Mouse (Mus musculus) forebrain, embryonic 13.5 days (tissue): ENCODE measurements at regions not wholly inside any gene's neighbourhood (a gene's known extent, or its start where the extent isn't known, plus 50 kb on each side); places are given as distances from the start of the nearest gene placed in this dataset.

Source experiments
- ATAC-seq: fragments of 200-750 bp; cut with Nextera tagmentation; 2 replicates; pipeline ENCODE4 v1.8.0; 2017
- H3K27ac ChIP-seq: fragments of 300-500 bp; sonication (generic); 2 replicates; pipeline ENCODE4 v1.5.1; 2015; ENCODE audit warnings: inconsistent platforms, mild to moderate bottlenecking, moderate library complexity
- H3K27me3 ChIP-seq: fragments of 300-500 bp; sonication (generic); 2 replicates; pipeline ENCODE4 v1.6.1; 2015; ENCODE audit warnings: mild to moderate bottlenecking, inconsistent platforms
- H3K36me3 ChIP-seq: fragments of 300-500 bp; sonication (generic); 2 replicates; pipeline ENCODE4 v1.6.1; 2015; ENCODE audit warnings: mild to moderate bottlenecking, inconsistent platforms; ENCODE audit not compliant: poor library complexity, severe bottlenecking
- H3K4me1 ChIP-seq: fragments of 300-500 bp; sonication (generic); 2 replicates; pipeline ENCODE4 v1.6.1; 2015; ENCODE audit warnings: inconsistent platforms
- H3K4me2 ChIP-seq: fragments of 300-500 bp; sonication (generic); 2 replicates; pipeline ENCODE4 v1.6.1; 2015; ENCODE audit warnings: inconsistent platforms, mild to moderate bottlenecking, moderate library complexity
- H3K4me3 ChIP-seq: fragments of 300-500 bp; sonication (generic); 2 replicates; pipeline ENCODE4 v1.5.1; 2015; ENCODE audit warnings: mild to moderate bottlenecking, inconsistent platforms
- H3K9ac ChIP-seq: fragments of 300-500 bp; sonication (generic); 2 replicates; pipeline ENCODE4 v1.6.1; 2015; ENCODE audit warnings: mild to moderate bottlenecking, inconsistent platforms
- H3K9me3 ChIP-seq: fragments of 300-500 bp; sonication (generic); replicated peaks from 2 replicates; pipeline ENCODE4 v1.6.1; 2016; ENCODE audit warnings: inconsistent platforms
- WGBS: fragments of 180-500 bp; shearing (Covaris S2); methylation state at CpG from one replicate; pipeline ENCODE4 v1.1.7; 2015; 5-methylcytosine and 5-hydroxymethylcytosine counted together

- Histone ChIP-seq H3K27ac (no peak overlapping the region), H3K4me3 (no peak overlapping the region), H3K27me3 (no peaks in the 10 kb centered on the region), H3K4me1 (peaks cover 11% of the 10 kb centered on the region), H3K9me3 (no peaks in the 10 kb centered on the region), H3K4me2 (no peak overlapping the region), H3K9ac (no peak overlapping the region), H3K36me3 (no peaks in the 10 kb centered on the region)
- ATAC-seq: no peak
- WGBS: 87% methylated on average over 10 of the region's 10 CpGs
These were observed 106.7 kb downstream of the Nxnl2 start for GRCm38 (mm10) chr13:51277515-51277914.

GRCm38 (mm10) chr13:51279642-51280387 is 109.0 kb downstream of the Nxnl2 start:
- no peaks in the 10 kb centered on the region for H3K36me3 ChIP-seq
- H3K4me3 ChIP-seq: no peak overlapping the region
- no peak overlapping the region for H3K4me2 ChIP-seq
- H3K4me1 ChIP-seq: peaks cover 11% of the 10 kb centered on the region
- no peaks in the 10 kb centered on the region for H3K27me3 ChIP-seq
- 56% methylated on average over 8 of the region's 8 CpGs for WGBS
- H3K9me3 ChIP-seq: no peaks in the 10 kb centered on the region
- no peak overlapping the region for H3K27ac ChIP-seq
- no peak overlapping the region for H3K9ac ChIP-seq
- ATAC-seq: no peak

- Histone ChIP-seq H3K9ac (no peak overlapping the region), H3K4me1 (peaks cover 11% of the 10 kb centered on the region), H3K27me3 (no peaks in the 10 kb centered on the region), H3K27ac (no peak overlapping the region), H3K36me3 (no peaks in the 10 kb centered on the region), H3K4me2 (no peak overlapping the region), H3K4me3 (no peak overlapping the region), H3K9me3 (no peaks in the 10 kb centered on the region)
- ATAC-seq: no peak
- WGBS: 80% methylated on average over 8 of the region's 8 CpGs
These were observed 109.5 kb downstream of the Nxnl2 start for GRCm38 (mm10) chr13:51280388-51280753.

DNA sequence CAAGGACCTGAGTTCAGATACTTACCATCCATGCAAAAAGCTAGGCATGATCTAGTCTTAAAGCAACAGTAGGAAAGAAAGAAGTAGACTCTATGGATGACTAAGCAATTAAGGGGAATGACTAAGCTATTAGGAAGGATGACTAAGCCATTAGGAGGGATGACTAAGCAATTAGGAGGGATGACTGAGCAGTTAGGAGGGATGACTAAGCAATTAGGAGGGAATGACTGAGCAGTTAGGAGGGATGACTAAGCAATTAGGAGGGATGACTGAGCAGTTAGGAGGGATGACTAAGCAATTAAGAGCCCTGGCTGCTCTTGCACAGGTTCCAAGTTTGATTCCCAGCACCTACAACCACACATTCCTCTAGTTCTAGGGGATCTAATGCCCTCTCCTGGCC is 113.9 kb downstream of the Nxnl2 start:
- H3K4me3 ChIP-seq: no peak overlapping the region
- no peaks in the 10 kb centered on the region for H3K36me3 ChIP-seq
- H3K9ac ChIP-seq: no peak overlapping the region
- H3K27ac ChIP-seq: no peak overlapping the region
- no peak for ATAC-seq
- H3K4me2 ChIP-seq: no peak overlapping the region
- H3K27me3 ChIP-seq: no peaks in the 10 kb centered on the region
- H3K9me3 ChIP-seq: no peaks in the 10 kb centered on the region
- H3K4me1 ChIP-seq: peaks cover 10% of the 10 kb centered on the region

DNA sequence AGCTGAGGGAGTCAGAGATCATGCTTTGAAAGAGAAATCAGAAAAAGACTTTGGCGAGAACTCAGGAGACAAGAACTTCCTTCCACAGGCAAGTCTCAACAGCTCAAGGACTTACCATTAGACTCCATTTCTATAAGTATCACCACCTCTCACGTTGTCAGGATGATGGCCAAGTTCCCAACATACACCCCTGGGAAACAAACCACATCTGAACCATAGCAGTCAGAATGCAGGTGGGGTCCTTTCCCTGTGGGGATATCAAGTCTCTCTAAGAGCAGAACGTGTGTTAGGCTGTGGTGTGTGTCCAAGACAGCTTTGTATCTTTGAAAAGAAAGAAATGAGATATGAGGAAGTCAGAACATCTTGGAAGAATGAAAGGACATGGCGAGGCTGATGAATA is 118.6 kb downstream of the Nxnl2 start:
- ATAC-seq: no peak
- Histone ChIP-seq H3K9me3 (no peaks in the 10 kb centered on the region), H3K4me1 (no peaks in the 10 kb centered on the region), H3K4me2 (no peak overlapping the region), H3K27me3 (no peaks in the 10 kb centered on the region), H3K9ac (no peak overlapping the region), H3K27ac (no peak overlapping the region), H3K36me3 (no peaks in the 10 kb centered on the region), H3K4me3 (no peak overlapping the region)
- WGBS: 78% methylated on average over 4 of the region's 4 CpGs

DNA sequence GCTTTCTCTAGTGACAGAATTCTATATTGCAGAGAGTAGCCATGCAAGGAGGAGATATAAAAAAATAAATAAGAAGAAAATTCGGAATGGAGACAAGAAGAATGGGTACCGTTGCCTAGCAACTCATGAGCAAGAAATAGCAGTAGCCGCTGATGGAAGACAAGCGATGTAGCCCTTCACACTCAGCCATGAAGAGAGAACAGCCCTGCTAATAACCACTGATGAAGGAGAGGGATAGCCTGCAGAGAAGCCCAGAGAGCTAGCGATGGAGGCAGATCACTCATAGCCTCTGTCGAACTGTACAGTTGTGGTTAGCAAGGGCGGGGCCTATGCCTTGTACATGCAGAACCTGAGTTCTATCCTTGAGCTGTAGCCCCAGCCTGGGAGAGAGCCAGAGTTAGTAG is 118.4 kb upstream of the S1pr3 start:
- no peak for ATAC-seq
- Histone ChIP-seq H3K4me2 (no peak overlapping the region), H3K9ac (no peak overlapping the region), H3K4me1 (no peaks in the 10 kb centered on the region), H3K36me3 (no peaks in the 10 kb centered on the region), H3K27me3 (no peaks in the 10 kb centered on the region), H3K27ac (no peak overlapping the region), H3K4me3 (no peak overlapping the region), H3K9me3 (no peaks in the 10 kb centered on the region)
- WGBS: 80% methylated on average over 7 of the region's 7 CpGs

GRCm38 (mm10) chr13:51290926-51291325 is 117.5 kb upstream of the S1pr3 start:
- H3K9ac ChIP-seq: no peak overlapping the region
- no peak overlapping the region for H3K4me3 ChIP-seq
- no peak overlapping the region for H3K27ac ChIP-seq
- no peaks in the 10 kb centered on the region for H3K4me1 ChIP-seq
- H3K9me3 ChIP-seq: no peaks in the 10 kb centered on the region
- WGBS: 71% methylated on average over 6 of the region's 6 CpGs
- no peaks in the 10 kb centered on the region for H3K27me3 ChIP-seq
- no peak for ATAC-seq
- H3K36me3 ChIP-seq: no peaks in the 10 kb centered on the region
- H3K4me2 ChIP-seq: no peak overlapping the region

GRCm38 (mm10) chr13:51293047-51293446 is 115.4 kb upstream of the S1pr3 start:
- Histone ChIP-seq H3K36me3 (no peaks in the 10 kb centered on the region), H3K4me1 (no peaks in the 10 kb centered on the region), H3K27me3 (no peaks in the 10 kb centered on the region), H3K4me2 (no peak overlapping the region), H3K4me3 (no peak overlapping the region), H3K9ac (no peak overlapping the region), H3K9me3 (no peaks in the 10 kb centered on the region), H3K27ac (no peak overlapping the region)
- WGBS: 85% methylated on average over 4 of the region's 4 CpGs
- ATAC-seq: no peak

DNA sequence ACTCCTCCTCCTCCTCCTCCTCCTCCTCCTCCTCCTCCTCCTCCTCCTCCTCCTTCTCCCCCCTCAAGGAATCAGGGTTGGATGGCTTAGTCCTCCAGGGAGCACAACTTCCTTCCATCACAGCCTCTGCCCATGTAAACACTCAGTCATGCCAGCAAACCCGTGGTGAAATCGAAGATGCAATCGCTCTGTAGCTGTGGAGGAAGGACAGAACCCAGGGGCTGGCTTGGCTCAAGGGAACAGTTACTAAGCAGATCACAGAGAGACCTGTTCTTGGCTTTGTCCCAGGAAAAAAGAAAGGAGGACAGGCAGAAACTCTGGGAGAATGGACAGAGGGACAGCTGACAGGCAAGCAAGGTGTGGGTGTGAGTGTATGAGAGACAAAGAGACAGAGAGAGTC is 112.6 kb upstream of the S1pr3 start:
- H3K27ac ChIP-seq: no peak overlapping the region
- no peaks in the 10 kb centered on the region for H3K36me3 ChIP-seq
- H3K4me3 ChIP-seq: no peak overlapping the region
- H3K9ac ChIP-seq: no peak overlapping the region
- ATAC-seq: no peak
- no peak overlapping the region for H3K4me2 ChIP-seq
- H3K27me3 ChIP-seq: no peaks in the 10 kb centered on the region
- H3K9me3 ChIP-seq: no peaks in the 10 kb centered on the region; the same call in 1 of the 2 replicates
- H3K4me1 ChIP-seq: no peaks in the 10 kb centered on the region
- WGBS: 85% methylated on average over 3 of the region's 3 CpGs

DNA sequence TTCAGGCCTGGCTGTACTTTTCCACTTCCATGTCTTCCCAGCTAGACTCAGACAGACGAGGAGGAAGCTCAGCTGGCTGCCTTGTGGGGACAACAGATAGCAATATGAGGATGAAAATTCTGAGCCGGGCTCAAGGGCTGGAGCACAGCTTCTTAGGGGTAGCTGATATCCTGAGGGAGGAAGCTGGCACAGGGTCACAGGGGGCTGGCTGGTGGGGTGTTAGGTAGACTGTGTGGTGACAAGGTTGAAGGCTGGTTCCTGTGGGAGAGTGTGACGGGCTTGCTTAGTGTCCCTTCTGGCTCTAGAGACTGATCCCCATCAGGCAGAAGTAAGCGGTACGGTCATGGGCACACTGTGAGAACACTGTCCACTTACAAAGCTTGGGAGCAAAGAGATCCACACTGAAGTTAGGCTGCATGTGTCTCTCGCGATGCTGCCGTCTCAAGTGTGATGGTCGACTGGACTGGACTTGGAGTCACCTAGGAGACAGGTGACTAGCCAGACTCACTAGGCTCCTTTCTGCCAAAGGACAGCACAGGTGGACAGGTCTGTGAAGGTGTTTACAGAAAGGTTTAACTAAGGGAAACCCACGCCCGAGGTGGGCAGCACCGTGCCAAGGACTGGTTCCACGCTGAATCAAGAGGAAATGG is 111.1 kb upstream of the S1pr3 start:
- Histone ChIP-seq H3K9me3 (no peaks in the 10 kb centered on the region; the same call in 1 of the 2 replicates), H3K9ac (no peak overlapping the region), H3K4me2 (no peak overlapping the region), H3K4me3 (no peak overlapping the region), H3K27ac (no peak overlapping the region), H3K27me3 (no peaks in the 10 kb centered on the region), H3K4me1 (no peaks in the 10 kb centered on the region), H3K36me3 (no peaks in the 10 kb centered on the region)
- ATAC-seq: no peak
- 95% methylated on average over 13 of the region's 13 CpGs for WGBS

- H3K27ac ChIP-seq: no peak overlapping the region
- H3K4me1 ChIP-seq: no peaks in the 10 kb centered on the region
- H3K27me3 ChIP-seq: no peaks in the 10 kb centered on the region
- no peaks in the 10 kb centered on the region; the same call in 1 of the 2 replicates for H3K9me3 ChIP-seq
- WGBS: 86% methylated on average over 4 of the region's 4 CpGs
- ATAC-seq: no peak
- H3K4me3 ChIP-seq: no peak overlapping the region
- H3K4me2 ChIP-seq: no peak overlapping the region
- no peak overlapping the region for H3K9ac ChIP-seq
- H3K36me3 ChIP-seq: no peaks in the 10 kb centered on the region
These were observed 109.2 kb upstream of the S1pr3 start for GRCm38 (mm10) chr13:51299047-51299760.

- WGBS: 89% methylated on average over 7 of the region's 7 CpGs
- no peak for ATAC-seq
- Histone ChIP-seq H3K27ac (no peak overlapping the region), H3K36me3 (no peaks in the 10 kb centered on the region), H3K4me3 (no peak overlapping the region), H3K9me3 (no peaks in the 10 kb centered on the region; the same call in 1 of the 2 replicates), H3K4me1 (no peaks in the 10 kb centered on the region), H3K4me2 (no peak overlapping the region), H3K9ac (no peak overlapping the region), H3K27me3 (no peaks in the 10 kb centered on the region)
These were observed 107.0 kb upstream of the S1pr3 start for GRCm38 (mm10) chr13:51301476-51301875.
